Mouse (Mus musculus) ES-Bruce4 (cell line): ENCODE results near the gene Nbea.

ENCODE experiments used
- CTCF ChIP-seq: IDR thresholded peaks from one replicate; pipeline ENCODE4 v1.8.1; 2011; ENCODE audit warnings: low read depth, low read length
- EP300 ChIP-seq: IDR thresholded peaks from 2 replicates; pipeline ENCODE4 v1.6.1; 2011; ENCODE audit warnings: low read depth, low read length; ENCODE audit not compliant: insufficient read depth
- POLR2A ChIP-seq: IDR thresholded peaks from one replicate; pipeline ENCODE4 v1.8.1; 2011; ENCODE audit warnings: low read length; ENCODE audit not compliant: insufficient read depth

DNA sequence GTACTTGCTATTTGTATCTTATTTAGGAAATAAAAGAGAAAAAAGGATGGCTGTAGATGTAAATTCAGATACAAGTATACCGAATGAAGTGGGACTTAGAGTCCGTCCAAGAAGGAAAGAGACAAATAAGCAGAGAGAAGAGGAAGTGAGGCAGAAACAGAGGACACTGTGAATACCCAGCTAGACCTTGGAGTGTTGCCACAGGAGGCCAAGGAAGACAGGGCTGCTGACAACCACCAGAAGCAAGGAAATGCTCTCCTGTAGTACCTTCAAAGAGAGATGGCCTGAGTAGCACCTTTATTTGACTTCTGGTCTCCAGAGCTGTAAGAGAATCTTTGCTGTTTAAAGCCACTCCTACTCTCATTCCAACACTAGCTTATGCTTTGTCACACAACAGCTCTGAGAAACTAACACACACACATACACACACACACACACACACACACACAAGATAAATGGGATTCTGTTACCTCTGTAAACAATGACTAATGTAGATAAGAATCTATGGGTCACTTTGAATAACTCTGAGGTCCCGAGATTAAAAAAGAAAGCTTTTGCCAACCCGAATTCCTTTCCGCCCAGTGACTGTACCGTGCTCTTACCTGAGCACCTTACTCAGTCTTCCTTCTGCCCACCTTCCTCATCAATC is 3.8 kb upstream of the Nbea start:
- TF ChIP-seq EP300 (no peak), CTCF (no peak), POLR2A (no peak)
